Mouse (Mus musculus) hematopoietic stem cell, adult 5-6 weeks (primary cell): Measurements from ENCODE around the gene Nsmce3. TPM values are rescaled to one million over a fixed set of nuclear protein-coding genes. Genes with fewer than 3 reads are reported as not detected.

Experiments used
- ATAC-seq, 2 experiments: fragments of 125-278 bp in 1 of 2; replicated peaks in 1 of 2; 2 replicates each; pipeline ENCODE4 v1.8.0; 2016 to 2017; ENCODE audit warnings: inconsistent platforms in 2 of 2, mild to moderate bottlenecking in 2 of 2, moderate number of reproducible peaks in 2 of 2, low read depth in 1 of 2, moderate TSS enrichment in 1 of 2; ENCODE audit not compliant: low FRiP score in 2 of 2, poor library complexity in 2 of 2, severe bottlenecking in 2 of 2, insufficient read depth in 1 of 2, low TSS enrichment in 1 of 2
- total RNA-seq: library from RNA; stranded (forward); fragments of 172-1452, 232-1000 nt; gene quantifications from 2 replicates; pipeline ENCODE4 v1.2.3, GENCODE M21; 2017

Gene Nsmce3
- 5.9 and 6.0 TPM in 2 replicates for total RNA-seq

GRCm38 (mm10) chr7:64872743-64873241 is at the start of gene Nsmce3:
Gene Nsmce3 (minus strand): TSS chr7:64872997.
- ATAC-seq = peak; percentile 85 to 93

- no peak for ATAC-seq
Measured at GRCm38 (mm10) chr7:64921189-64921588, 48.4 kb upstream of the Nsmce3 start.

GRCm38 (mm10) chr7:64920735-64921134 is 47.9 kb upstream of the Nsmce3 start:
- no peak for ATAC-seq

GRCm38 (mm10) chr7:64916654-64917053 is 43.9 kb upstream of the Nsmce3 start:
- ATAC-seq = no peak

GRCm38 (mm10) chr7:64915121-64915520 is 42.3 kb upstream of the Nsmce3 start:
- ATAC-seq = no peak

- no peak for ATAC-seq
Measured at GRCm38 (mm10) chr7:64911945-64912344, 39.1 kb upstream of the Nsmce3 start.

GRCm38 (mm10) chr7:64910208-64910607 is 37.4 kb upstream of the Nsmce3 start:
- ATAC-seq = no peak

GRCm38 (mm10) chr7:64906955-64907354 is 34.2 kb upstream of the Nsmce3 start:
- ATAC-seq = no peak

GRCm38 (mm10) chr7:64905506-64905905 is 32.7 kb upstream of the Nsmce3 start:
- ATAC-seq = no peak

GRCm38 (mm10) chr7:64900249-64900648 is 27.5 kb upstream of the Nsmce3 start:
- no peak for ATAC-seq

GRCm38 (mm10) chr7:64896587-64896986 is 23.8 kb upstream of the Nsmce3 start:
- ATAC-seq = peak; percentile 32 to 58; a peak in 1 of 4 replicates

GRCm38 (mm10) chr7:64895685-64896101 is 22.9 kb upstream of the Nsmce3 start:
- ATAC-seq = no peak

- ATAC-seq = no peak
Measured at GRCm38 (mm10) chr7:64891139-64891538, 18.3 kb upstream of the Nsmce3 start.

- no peak for ATAC-seq
Measured at GRCm38 (mm10) chr7:64889919-64890318, 17.1 kb upstream of the Nsmce3 start.

GRCm38 (mm10) chr7:64884187-64884862 is 11.5 kb upstream of the Nsmce3 start:
- no peak for ATAC-seq

GRCm38 (mm10) chr7:64882243-64882642 is 9.4 kb upstream of the Nsmce3 start:
- no peak for ATAC-seq

- ATAC-seq = peak; percentile 78 to 89
Measured at GRCm38 (mm10) chr7:64881387-64881786, 8.6 kb upstream of the Nsmce3 start.

- no peak for ATAC-seq
Measured at GRCm38 (mm10) chr7:64880415-64880814, 7.6 kb upstream of the Nsmce3 start.

- no peak for ATAC-seq
Measured at GRCm38 (mm10) chr7:64874941-64875340, 2.1 kb upstream of the Nsmce3 start.
